In genomic region chr11:3912100-3912874, GRCm38 (mm10) we compare ENCODE assay signal across 8 mouse cellular contexts. TPM values are rescaled to one million over a fixed set of nuclear protein-coding genes. Genes with fewer than 3 reads are reported as not detected.
DNase-seq lines count a peak whose midpoint lies in the region; ATAC-seq lines count a peak whose summit lies in the region.

No protein-coding gene starts in this region.

- H3K9ac ChIP-seq in neural tube, embryonic 11.5 days (ENCODE audit: low read length) = peak overlapping the region; percentile 42; the same call in 1 of the 2 replicates
- H3K9ac ChIP-seq in heart, embryonic 15.5 days = peak overlapping the region; percentile 57
- H3K9ac ChIP-seq in limb, embryonic 15.5 days = peak overlapping the region; percentile 8; the same call in 1 of the 2 replicates
- H3K9ac ChIP-seq in neural tube, embryonic 14.5 days (replicated peaks; ENCODE audit: low read depth, low read length) = peak overlapping the region; percentile 66

- 19% methylated on average over 19 of the region's 19 CpGs for WGBS in neural tube, embryonic 11.5 days
- 23% methylated on average over 19 of the region's 19 CpGs for WGBS in heart, embryonic 15.5 days
- WGBS in limb, embryonic 15.5 days = 14% methylated on average over 19 of the region's 19 CpGs
- 9% methylated on average over 19 of the region's 19 CpGs for WGBS in neural tube, embryonic 14.5 days

- DNase-seq in CD4-positive, CD25-positive, alpha-beta regulatory T cell, adult 2 months (ENCODE audit: low read depth, low spot score) = peak; percentile 7
- DNase-seq in neural tube, embryonic 11.5 days (ENCODE audit: low spot score) = peak; percentile 23
- no peak for DNase-seq in neural tube, embryonic 10.5 days (ENCODE audit: extremely low spot score, low spot score)
- no peak for DNase-seq in spleen, postnatal 10 days (ENCODE audit: low spot score in 2 of 2)

- no peak overlapping the region for H3K27ac ChIP-seq in neural tube, embryonic 11.5 days (ENCODE audit: low read depth, low read length)
- H3K27ac ChIP-seq in heart, embryonic 15.5 days = peak overlapping the region; percentile 43
- H3K27ac ChIP-seq in limb, embryonic 15.5 days = no peak overlapping the region
- H3K27ac ChIP-seq in neural tube, embryonic 14.5 days (ENCODE audit: low read depth, low read length) = peak overlapping the region; percentile 0; the same call in 1 of the 2 replicates

- H3K36me3 ChIP-seq in neural tube, embryonic 11.5 days (ENCODE audit: control insufficient read depth, insufficient read depth, low read length) = no peaks in the 10 kb centered on the region
- peaks cover 2% of the 10 kb centered on the region; the same call in 1 of the 2 replicates for H3K36me3 ChIP-seq in heart, embryonic 15.5 days
- peaks cover 5% of the 10 kb centered on the region; the same call in 1 of the 2 replicates for H3K36me3 ChIP-seq in limb, embryonic 15.5 days
- H3K36me3 ChIP-seq in neural tube, embryonic 14.5 days (ENCODE audit: control insufficient read depth, insufficient read depth, low read length) = no peaks in the 10 kb centered on the region

- no peak for ATAC-seq in CD4-positive, CD25-positive, alpha-beta regulatory T cell, adult 4 months
- ATAC-seq in neural tube, embryonic 11.5 days (ENCODE audit: insufficient read depth, low FRiP score, low TSS enrichment) = 0 out of 2 replicates have a peak, but pooled peaks have one; percentile 22
- peak; percentile 1; the same call in 1 of the 2 replicates for ATAC-seq in heart, embryonic 15.5 days (replicated peaks; ENCODE audit: insufficient number of reproducible peaks, insufficient read depth, low FRiP score, low read depth)
- no peak for ATAC-seq in limb, embryonic 15.5 days (ENCODE audit: insufficient number of reproducible peaks, low FRiP score, low TSS enrichment, low read depth)
- no peak for ATAC-seq in neural tube, embryonic 14.5 days (ENCODE audit: low read depth)

- H3K4me3 ChIP-seq in neural tube, embryonic 11.5 days (ENCODE audit: low read depth, low read length) = peak overlapping the region; percentile 48
- peak overlapping the region; percentile 57 for H3K4me3 ChIP-seq in heart, embryonic 15.5 days
- peak overlapping the region; percentile 53 for H3K4me3 ChIP-seq in limb, embryonic 15.5 days
- H3K4me3 ChIP-seq in neural tube, embryonic 14.5 days (ENCODE audit: low read depth, low read length) = peak overlapping the region; percentile 61

- H3K4me1 ChIP-seq in neural tube, embryonic 11.5 days (ENCODE audit: control insufficient read depth, insufficient read depth, low read length) = peaks cover 15% of the 10 kb centered on the region
- peaks cover 42% of the 10 kb centered on the region for H3K4me1 ChIP-seq in heart, embryonic 15.5 days (replicated peaks)
- H3K4me1 ChIP-seq in limb, embryonic 15.5 days = peaks cover 35% of the 10 kb centered on the region
- H3K4me1 ChIP-seq in neural tube, embryonic 14.5 days (ENCODE audit: control insufficient read depth, insufficient read depth, low read length) = peaks cover 33% of the 10 kb centered on the region

- H3K9me3 ChIP-seq in neural tube, embryonic 11.5 days (ENCODE audit: control insufficient read depth, low read length) = no peaks in the 10 kb centered on the region
- no peaks in the 10 kb centered on the region for H3K9me3 ChIP-seq in heart, embryonic 15.5 days (replicated peaks)
- H3K9me3 ChIP-seq in limb, embryonic 15.5 days = no peaks in the 10 kb centered on the region
- H3K9me3 ChIP-seq in neural tube, embryonic 14.5 days (ENCODE audit: control insufficient read depth, low read length) = no peaks in the 10 kb centered on the region

- peak overlapping the region; percentile 66 for H3K4me2 ChIP-seq in neural tube, embryonic 11.5 days (ENCODE audit: low read depth)
- peak overlapping the region; percentile 91 for H3K4me2 ChIP-seq in heart, embryonic 15.5 days
- H3K4me2 ChIP-seq in limb, embryonic 15.5 days = peak overlapping the region; percentile 74
- peak overlapping the region; percentile 93 for H3K4me2 ChIP-seq in neural tube, embryonic 14.5 days (ENCODE audit: low read depth, low read length)

- 0 out of 2 replicates have a peak, but pooled peaks cover 5% of the 10 kb centered on the region for H3K27me3 ChIP-seq in neural tube, embryonic 11.5 days (ENCODE audit: control insufficient read depth, insufficient read depth, low read length)
- H3K27me3 ChIP-seq in heart, embryonic 15.5 days = no peaks in the 10 kb centered on the region
- peaks cover 7% of the 10 kb centered on the region for H3K27me3 ChIP-seq in limb, embryonic 15.5 days
- no peaks in the 10 kb centered on the region for H3K27me3 ChIP-seq in neural tube, embryonic 14.5 days (ENCODE audit: control insufficient read depth, insufficient read depth, low read length)

RNA-seq across cellular contexts. Expression of gene Slc35e4, which starts 2.2 kb away (rescaled TPM):
- 1 to 10 TPM in 1 of 2 experiments, under 1 TPM in 1; 0.75 to 2.2 TPM for polyA plus RNA-seq in CD4-positive, CD25-positive, alpha-beta regulatory T cell, adult 4 months (2017; shearing (Covaris generic))
- 3.9 and 4.5 TPM in 2 replicates for polyA plus RNA-seq in neural tube, embryonic 11.5 days (2014; fragmentation: Nextera tagmentation; extraction: Ambion mirVana)
- polyA plus RNA-seq in heart, embryonic 15.5 days (2015; fragmentation: Nextera tagmentation; extraction: Ambion mirVana) = 3.6 and 4.4 TPM in 2 replicates
- 6.7 and 9.2 TPM in 2 replicates for polyA plus RNA-seq in limb, embryonic 15.5 days (2015; fragmentation: Nextera tagmentation; extraction: Ambion mirVana)
- polyA plus RNA-seq in neural tube, embryonic 14.5 days (2014; fragmentation: Nextera tagmentation; extraction: Ambion mirVana) = 11.6 and 13.6 TPM in 2 replicates

RNA-seq across cellular contexts. Expression of gene Dusp18, which starts 17.2 kb away (rescaled TPM):
- under 1 TPM; 0.36 to 0.63 TPM for polyA plus RNA-seq in CD4-positive, CD25-positive, alpha-beta regulatory T cell, adult 4 months (2017; shearing (Covaris generic))
- polyA plus RNA-seq in neural tube, embryonic 11.5 days (2014; fragmentation: Nextera tagmentation; extraction: Ambion mirVana) = 20.2 and 21.2 TPM in 2 replicates
- 9.5 and 9.8 TPM in 2 replicates for polyA plus RNA-seq in heart, embryonic 15.5 days (2015; fragmentation: Nextera tagmentation; extraction: Ambion mirVana)
- 7.6 and 9.0 TPM in 2 replicates for polyA plus RNA-seq in limb, embryonic 15.5 days (2015; fragmentation: Nextera tagmentation; extraction: Ambion mirVana)
- polyA plus RNA-seq in neural tube, embryonic 14.5 days (2014; fragmentation: Nextera tagmentation; extraction: Ambion mirVana) = 23.7 and 27.8 TPM in 2 replicates

RNA-seq across cellular contexts. Expression of gene 4921536K21Rik, which starts 17.4 kb away (rescaled TPM):
- not detected for polyA plus RNA-seq in CD4-positive, CD25-positive, alpha-beta regulatory T cell, adult 4 months (2017; shearing (Covaris generic))
- 0.23 and 0.27 TPM in 2 replicates for polyA plus RNA-seq in neural tube, embryonic 11.5 days (2014; fragmentation: Nextera tagmentation; extraction: Ambion mirVana)
- polyA plus RNA-seq in heart, embryonic 15.5 days (2015; fragmentation: Nextera tagmentation; extraction: Ambion mirVana) = 0.06 and 0.21 TPM in 2 replicates
- polyA plus RNA-seq in limb, embryonic 15.5 days (2015; fragmentation: Nextera tagmentation; extraction: Ambion mirVana) = 0.09 and 0.23 TPM in 2 replicates
- 0.13 and 0.17 TPM in 2 replicates for polyA plus RNA-seq in neural tube, embryonic 14.5 days (2014; fragmentation: Nextera tagmentation; extraction: Ambion mirVana)

RNA-seq across cellular contexts. Expression of gene Tcn2, which starts 19.7 kb away (rescaled TPM):
- 10 to 100 TPM; 28.0 to 31.2 TPM for polyA plus RNA-seq in CD4-positive, CD25-positive, alpha-beta regulatory T cell, adult 4 months (2017; shearing (Covaris generic))
- polyA plus RNA-seq in neural tube, embryonic 11.5 days (2014; fragmentation: Nextera tagmentation; extraction: Ambion mirVana) = 31.4 and 31.7 TPM in 2 replicates
- 64.0 and 73.4 TPM in 2 replicates for polyA plus RNA-seq in heart, embryonic 15.5 days (2015; fragmentation: Nextera tagmentation; extraction: Ambion mirVana)
- 49.4 and 56.2 TPM in 2 replicates for polyA plus RNA-seq in limb, embryonic 15.5 days (2015; fragmentation: Nextera tagmentation; extraction: Ambion mirVana)
- polyA plus RNA-seq in neural tube, embryonic 14.5 days (2014; fragmentation: Nextera tagmentation; extraction: Ambion mirVana) = 15.4 and 30.9 TPM in 2 replicates

RNA-seq across cellular contexts. Expression of gene Osbp2, which starts 48.6 kb away (rescaled TPM):
- polyA plus RNA-seq in CD4-positive, CD25-positive, alpha-beta regulatory T cell, adult 4 months (2017; shearing (Covaris generic)) = not detected
- polyA plus RNA-seq in neural tube, embryonic 11.5 days (2014; fragmentation: Nextera tagmentation; extraction: Ambion mirVana) = 2.4 and 2.5 TPM in 2 replicates
- 0.89 and 1.5 TPM in 2 replicates for polyA plus RNA-seq in heart, embryonic 15.5 days (2015; fragmentation: Nextera tagmentation; extraction: Ambion mirVana)
- 0.77 and 0.78 TPM in 2 replicates for polyA plus RNA-seq in limb, embryonic 15.5 days (2015; fragmentation: Nextera tagmentation; extraction: Ambion mirVana)
- polyA plus RNA-seq in neural tube, embryonic 14.5 days (2014; fragmentation: Nextera tagmentation; extraction: Ambion mirVana) = 17.7 and 22.7 TPM in 2 replicates

Comparison
In these comparisons a context has a peak if more than half of its experiments do, and no peak if none do; other contexts are left out.
1. DNase-seq: peak in CD4-positive, CD25-positive, alpha-beta regulatory T cell, adult 2 months (single experiment) and neural tube, embryonic 11.5 days (single experiment); none in neural tube, embryonic 10.5 days (single experiment) and spleen, postnatal 10 days (0 of 2).
2. ATAC-seq: peak in neural tube, embryonic 11.5 days (single experiment) and heart, embryonic 15.5 days (single experiment); none in CD4-positive, CD25-positive, alpha-beta regulatory T cell, adult 4 months (single experiment), limb, embryonic 15.5 days (single experiment) and neural tube, embryonic 14.5 days (single experiment).
3. H3K27ac ChIP-seq: peak in heart, embryonic 15.5 days (single experiment) and neural tube, embryonic 14.5 days (single experiment); none in neural tube, embryonic 11.5 days (single experiment) and limb, embryonic 15.5 days (single experiment).
4. H3K9ac ChIP-seq: peak in every context shown above with its lines; median percentile 66 in neural tube, embryonic 14.5 days; 57 in heart, embryonic 15.5 days; 42 in neural tube, embryonic 11.5 days; 8 in limb, embryonic 15.5 days.
5. Peak in every context shown above with its lines, with median percentiles within 50 percentile points of each other: H3K4me2 ChIP-seq and H3K4me3 ChIP-seq.